Mouse (Mus musculus): ENCODE measurements around the gene Spesp1. TPM values are rescaled to one million over a fixed set of nuclear protein-coding genes. Genes with fewer than 3 reads are reported as not detected.

Spesp1 gene
- 0.08 TPM in 1 of 2 replicates, not detected in the other for polyA plus RNA-seq (2012; rRNA removed)

GRCm38 (mm10) chr9:62281991-62282390 is at the start of gene Spesp1:
Gene Spesp1 (minus strand): TSS chr9:62282208.

Other genes starting within 250 kb of the Spesp1 start
- gene Glce, start 159.6 kb downstream of the Spesp1 start, polyA plus RNA-seq (2012; rRNA removed): 2.4 and 2.8 TPM in 2 replicates
- 9.5 and 9.6 TPM in 2 replicates for gene Anp32a, start 59.1 kb upstream of the Spesp1 start, polyA plus RNA-seq (2012; rRNA removed)

All from colon, adult 2 months (tissue).